Mouse (Mus musculus) thymus, postnatal 0 days (tissue): Measurements from ENCODE around the gene Otulin. TPM values are rescaled to one million over a fixed set of nuclear protein-coding genes. Genes with fewer than 3 reads are reported as not detected.

ENCODE experiments used
- DNase-seq: peaks from one replicate; pipeline ENCODE4 v3.0.0-alpha.2; 2015; ENCODE audit warnings: low spot score
- polyA plus RNA-seq: library from polyadenylated mRNA; unstranded; fragments of >200 nt; fragmentation: Nextera tagmentation; extraction: Ambion mirVana; gene quantifications from 2 replicates; pipeline ENCODE4 v1.2.1, GENCODE M21; 2015

The Otulin gene
- polyA plus RNA-seq, 1 experiment from 2014 or later = 53.0 TPM

DNA sequence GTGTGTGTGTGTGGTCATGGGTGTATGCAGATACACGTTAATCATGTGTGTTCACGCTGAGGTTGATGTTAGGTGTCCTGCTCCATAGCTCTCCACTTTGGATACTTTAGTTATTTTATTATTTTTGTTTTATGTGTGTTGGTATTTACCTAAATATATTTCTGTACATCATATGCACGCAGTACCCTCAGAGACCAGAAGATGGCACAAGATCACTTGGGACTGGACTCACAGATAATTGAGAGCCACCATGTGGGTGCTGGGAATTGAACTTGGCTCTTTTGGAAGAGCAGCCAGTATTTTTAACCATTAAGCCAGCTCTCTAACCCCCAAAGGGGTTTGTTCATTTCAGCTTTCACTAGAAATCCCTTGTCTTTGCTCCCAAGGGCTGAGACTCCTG is 48.1 kb downstream of the Otulin start:
- peak; percentile 17 for DNase-seq

DNA sequence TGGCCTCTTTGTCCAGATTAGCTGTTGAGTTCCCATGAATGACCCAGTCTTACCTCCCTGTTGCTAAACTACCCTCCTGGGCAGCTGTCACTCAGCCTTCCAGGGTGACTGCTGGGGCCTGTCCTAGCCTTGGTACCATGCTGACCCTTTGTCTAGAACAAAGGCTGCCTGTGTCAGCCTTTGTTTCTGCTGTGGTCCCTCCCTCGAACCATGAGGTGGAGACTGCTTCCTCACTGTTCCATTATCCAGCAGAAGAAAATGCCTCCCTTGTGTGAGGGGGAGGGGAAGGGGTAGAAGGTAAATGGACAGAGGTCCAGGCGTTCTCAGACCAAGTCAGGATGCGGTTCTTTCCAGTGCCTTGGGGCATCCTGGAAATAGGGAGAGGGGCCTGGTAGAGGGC is 48.9 kb downstream of the Otulin start:
- no peak for DNase-seq

DNA sequence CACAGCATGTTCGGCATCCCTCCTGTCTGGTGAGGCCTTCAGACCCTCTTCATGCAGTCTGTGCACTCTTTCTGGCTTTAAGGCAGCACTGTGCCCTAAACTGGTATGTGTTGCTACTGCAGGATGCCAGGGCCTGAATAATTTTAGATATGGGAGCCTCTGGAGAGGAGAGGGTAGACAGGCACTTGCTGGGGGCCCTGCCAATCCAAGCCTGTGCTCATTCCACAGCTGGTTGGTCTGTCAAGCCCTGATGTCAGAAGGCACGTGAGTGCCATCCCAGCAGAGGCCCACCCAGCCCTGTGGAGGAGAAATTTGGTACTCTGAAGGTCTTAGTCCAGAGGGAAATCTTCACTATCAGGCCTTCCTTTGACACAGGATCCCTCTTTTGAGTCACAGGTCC is 49.7 kb downstream of the Otulin start:
- no peak for DNase-seq

DNA sequence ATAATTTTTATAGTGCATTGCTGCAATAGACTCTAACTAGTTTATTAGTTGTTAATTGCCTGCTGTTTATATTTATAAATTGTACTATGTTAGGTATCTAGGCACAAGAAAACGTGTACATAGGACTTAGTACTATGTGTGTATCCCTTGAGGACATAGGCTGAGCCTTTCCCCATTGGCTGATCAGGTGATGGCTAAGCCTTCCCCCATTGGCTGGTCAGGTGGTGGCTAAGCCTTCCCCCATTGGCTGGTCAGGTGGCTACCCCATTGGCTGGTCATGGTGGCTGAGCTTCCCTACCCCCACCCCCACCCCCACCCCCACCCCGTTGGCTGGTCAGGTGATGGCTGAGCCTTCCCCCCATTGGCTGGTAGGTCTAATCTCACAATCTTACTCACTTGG is 50.6 kb downstream of the Otulin start:
- no peak for DNase-seq

DNA sequence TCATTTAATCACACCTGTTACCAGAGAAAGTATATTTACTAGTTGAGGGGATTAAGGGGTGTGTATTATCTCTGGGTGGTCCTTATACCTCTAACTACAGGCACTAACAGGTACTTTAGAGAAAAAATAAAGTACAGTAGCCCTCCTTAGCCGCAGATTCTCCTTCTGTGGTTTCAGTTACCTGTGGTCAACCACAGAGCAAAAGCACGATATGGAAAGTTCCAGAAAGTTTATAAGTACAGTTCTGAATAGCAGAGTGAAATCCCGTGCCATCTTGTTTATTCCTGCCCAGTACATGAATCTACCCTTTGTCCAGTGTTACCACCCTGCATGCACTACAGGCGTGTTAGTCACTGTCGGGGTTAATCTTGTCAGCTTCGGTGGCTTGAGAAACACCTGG is 51.6 kb downstream of the Otulin start:
- no peak for DNase-seq

DNA sequence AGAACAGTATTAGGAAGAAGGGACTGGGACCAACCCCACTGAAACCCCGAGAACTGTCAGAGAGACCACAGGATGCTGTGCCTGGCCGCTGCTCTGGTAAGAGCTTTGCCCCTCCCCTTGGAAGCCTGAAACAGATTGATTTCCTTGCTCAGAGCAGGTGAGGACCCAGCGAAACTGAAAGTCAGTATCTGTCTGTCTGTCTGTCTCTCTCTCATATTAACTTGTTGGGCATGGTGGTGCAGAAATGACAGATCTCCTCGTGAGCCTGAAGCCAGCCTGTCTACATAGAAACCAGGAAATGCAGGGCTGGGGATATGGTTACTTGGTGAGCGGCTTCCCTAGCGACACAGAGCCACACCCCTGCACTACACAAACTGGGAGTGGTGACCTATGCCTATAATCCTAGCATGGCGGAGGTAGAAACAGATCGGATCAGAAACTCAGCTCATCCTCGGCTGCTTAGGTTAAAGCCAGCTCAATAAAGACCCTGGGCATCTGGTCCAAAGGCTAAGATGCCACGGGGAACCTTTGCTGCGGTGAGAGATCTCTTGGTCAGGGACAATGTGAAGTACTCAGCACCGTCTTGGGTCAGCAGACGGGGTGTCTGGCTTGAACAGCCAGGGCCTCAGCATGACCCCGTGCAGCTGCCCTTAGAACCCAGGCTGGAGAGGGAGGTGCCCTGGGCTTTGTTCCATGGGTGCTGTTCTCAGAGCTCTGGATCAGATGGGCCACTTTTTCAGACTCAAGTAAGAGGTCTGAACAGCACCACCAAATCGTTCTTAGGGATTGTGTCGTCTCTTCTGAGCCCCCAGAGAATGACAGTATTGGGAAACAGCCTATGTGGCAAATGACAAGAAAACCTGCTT is 52.3 kb downstream of the Otulin start:
- DNase-seq = no peak

DNA sequence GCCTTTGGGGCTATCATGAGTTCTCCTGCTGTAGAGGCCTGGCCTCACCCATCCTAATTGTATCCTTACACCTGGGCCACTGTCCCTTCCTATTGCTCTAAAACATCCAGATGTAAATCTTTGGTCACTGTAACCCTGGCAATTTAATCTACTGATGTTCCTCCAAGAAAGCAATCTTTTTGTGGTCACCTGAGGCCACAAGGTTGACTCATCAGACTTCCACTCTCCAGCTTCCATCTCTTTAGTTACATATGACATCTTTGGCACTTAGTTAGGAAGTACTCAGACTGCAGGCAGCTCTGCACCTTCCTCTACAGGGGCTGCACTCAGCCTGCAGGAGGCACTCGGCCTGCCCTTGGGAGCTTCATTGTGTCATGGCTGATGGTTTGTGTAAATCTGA is 53.6 kb downstream of the Otulin start:
- DNase-seq = no peak

DNA sequence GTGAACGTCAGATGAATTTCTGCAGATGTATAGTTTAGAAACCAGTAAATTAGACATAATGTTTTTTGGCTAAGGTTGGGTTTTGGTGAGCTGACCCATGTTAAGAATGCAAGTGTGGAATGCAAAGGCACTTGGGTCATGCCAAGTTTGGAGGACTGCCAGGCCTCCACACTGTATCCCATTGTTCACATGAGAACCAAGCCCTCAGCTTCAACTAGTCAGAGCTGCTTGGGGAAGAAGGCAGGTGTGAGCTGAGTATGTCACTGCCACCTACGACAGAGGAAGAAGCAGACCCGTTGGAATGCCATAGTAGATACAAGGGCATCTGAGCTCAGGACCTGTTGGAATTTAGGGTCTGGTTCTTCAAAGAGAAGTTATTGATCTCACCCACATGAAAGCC is 54.6 kb downstream of the Otulin start:
- DNase-seq = no peak

DNA sequence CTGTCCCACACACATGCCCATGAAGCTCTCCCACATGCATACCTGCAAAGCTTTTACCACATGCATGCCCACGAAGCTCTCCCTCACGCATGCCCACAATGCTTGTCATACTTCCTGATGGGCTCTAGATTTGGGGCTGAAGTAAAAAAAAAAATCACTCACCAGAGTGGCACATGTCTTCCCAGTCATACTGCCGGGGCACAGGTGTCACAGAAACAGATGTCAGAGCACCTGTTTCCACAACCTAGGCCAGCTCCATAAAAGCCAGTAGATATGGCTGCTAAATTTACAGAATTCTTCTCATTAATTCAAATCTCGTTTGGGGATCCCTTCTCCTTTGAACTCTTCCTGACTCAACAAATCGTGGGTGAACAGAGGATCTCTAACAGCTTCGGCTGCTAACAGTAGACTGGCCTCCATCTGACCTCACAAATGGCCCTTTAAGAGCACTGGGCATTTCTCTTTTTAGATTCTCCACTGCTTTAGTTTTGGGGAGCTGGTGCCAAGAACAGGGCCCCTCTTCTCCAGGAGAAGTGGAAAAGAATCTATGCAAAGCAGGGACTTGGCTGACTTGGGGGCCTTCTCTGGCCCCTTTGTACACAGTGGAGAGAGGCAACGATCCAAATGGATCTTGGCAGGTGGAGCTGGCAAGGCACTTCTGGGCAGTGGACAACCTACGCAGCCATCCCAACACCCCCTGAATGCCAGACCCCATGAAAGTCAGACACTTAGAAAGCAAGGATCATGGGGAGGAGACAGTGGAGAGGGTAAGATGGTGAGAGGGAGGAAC is 55.3 kb downstream of the Otulin start:
- no peak for DNase-seq

DNA sequence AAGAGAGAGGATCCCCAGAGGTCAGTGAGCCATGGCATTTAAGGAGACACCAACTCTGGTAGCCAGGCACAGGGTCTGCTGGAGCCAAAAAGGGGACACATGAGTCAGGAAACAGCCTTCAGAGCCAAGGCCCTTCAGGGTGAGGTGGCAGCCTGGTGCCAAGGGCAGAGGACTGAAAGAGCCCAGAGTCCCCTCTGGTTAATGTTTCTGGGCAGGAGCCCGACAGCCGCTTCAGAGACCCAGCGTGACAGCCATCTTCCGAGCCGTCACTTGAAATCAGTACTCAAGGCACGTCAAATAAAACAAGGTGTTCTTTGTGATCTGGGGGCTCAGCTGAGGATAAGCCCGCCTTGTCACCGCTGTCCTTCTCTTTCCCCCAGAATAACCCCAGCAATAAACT is 59.3 kb downstream of the Otulin start:
- no peak for DNase-seq

DNA sequence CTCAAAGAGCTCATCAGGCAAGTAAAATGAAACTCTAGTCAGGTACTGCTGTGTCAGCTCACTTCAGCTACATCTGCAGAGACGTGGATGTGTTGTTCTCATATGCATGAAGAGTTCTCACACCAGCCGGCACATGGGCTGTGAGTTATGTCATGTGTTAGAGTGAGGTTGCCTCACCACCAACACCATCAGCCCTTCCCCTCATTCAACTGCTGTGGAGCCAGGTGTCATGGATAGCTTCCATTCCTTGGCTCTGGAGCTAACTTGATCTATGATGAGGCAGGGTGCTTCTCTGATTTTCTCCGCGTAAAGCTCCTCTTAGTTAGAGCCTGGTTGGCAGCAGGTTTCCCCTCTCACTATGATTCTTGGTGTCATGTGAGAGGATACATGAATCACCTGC is 60.1 kb downstream of the Otulin start:
- DNase-seq = no peak

DNA sequence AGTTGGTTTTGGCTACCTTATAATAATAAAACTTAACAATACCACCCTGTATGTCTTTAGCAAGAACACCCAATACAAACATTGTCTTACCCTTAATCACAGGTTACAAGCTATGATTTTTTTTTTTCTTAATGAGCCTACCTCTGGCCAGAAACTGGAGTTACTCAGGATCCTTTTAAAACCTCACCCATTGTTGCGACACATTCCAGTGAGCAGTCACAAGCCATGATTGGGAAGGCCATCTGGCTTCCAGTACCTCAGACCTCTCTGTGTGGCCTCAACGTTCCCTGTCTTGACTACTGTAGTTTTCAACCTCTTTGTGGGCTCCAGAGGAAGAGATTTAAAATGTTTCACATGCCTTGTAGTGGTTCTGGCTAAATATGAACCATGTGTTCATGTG is 60.6 kb downstream of the Otulin start:
- DNase-seq = no peak

DNA sequence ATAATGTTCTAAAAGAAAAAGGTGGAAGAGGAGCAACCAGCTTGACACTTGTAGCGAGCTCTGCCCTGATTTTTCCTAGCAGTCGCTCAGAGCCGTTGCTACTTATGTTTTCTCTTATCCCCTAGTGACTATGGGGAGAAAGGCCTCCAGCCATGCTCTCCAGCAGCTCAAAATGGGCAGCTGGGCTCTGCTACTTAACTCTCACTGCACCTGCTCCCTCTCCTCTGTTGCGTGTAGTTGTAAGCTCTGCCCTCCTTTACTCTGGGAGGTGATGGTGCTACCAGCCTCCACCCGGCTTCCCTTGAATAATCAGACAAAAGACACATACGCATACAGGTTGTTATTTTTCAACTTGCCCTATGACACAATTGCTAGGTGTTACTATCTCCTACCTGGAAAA is 62.1 kb downstream of the Otulin start:
- DNase-seq = no peak

DNA sequence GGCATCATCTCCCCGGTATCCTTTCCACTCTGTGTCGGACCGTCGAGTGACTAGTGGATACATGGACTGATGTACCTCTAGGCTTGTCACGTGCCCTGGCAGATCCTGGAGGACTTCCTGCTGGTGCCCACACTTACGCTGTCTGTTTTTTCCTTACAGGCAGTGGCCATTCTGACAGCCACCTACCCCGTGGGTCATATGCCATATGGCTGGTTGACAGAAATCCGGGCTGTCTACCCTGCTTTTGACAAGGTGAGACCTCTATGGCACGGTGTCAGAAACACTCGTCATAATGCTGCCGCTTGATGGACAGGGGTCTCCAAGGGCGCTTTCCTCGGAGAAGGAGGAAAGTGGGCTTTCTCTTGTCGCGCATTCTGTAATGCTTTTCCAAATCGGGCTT is 63.1 kb downstream of the Otulin start:
- no peak for DNase-seq

DNA sequence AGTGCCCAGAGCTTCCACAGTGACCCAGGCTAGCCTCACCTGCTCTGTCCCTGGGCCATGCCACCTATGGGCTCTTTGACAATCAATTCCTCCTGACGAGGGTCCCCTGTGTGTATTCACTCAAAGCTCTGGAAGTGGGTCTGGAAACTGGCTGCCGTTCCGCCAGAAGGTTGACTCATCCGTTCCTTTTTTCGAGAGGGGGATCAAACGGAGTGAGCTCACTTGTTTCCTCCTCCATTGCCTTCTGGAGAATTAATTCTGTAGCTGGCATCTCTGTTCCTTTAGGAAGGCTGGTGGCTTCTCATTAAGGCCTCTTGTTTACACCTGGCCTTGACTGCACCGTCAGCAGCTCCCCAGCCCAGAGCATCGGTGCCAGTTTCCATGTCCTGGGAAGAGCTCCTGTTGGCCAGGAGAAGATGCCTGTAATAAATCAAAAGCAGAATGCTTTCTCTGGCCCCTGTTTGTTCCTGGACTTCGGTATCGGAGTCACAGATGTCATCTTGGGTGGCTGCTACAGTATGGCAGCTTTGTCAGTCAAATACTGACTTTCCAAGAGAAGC is 64.8 kb downstream of the Otulin start:
- no peak for DNase-seq

DNA sequence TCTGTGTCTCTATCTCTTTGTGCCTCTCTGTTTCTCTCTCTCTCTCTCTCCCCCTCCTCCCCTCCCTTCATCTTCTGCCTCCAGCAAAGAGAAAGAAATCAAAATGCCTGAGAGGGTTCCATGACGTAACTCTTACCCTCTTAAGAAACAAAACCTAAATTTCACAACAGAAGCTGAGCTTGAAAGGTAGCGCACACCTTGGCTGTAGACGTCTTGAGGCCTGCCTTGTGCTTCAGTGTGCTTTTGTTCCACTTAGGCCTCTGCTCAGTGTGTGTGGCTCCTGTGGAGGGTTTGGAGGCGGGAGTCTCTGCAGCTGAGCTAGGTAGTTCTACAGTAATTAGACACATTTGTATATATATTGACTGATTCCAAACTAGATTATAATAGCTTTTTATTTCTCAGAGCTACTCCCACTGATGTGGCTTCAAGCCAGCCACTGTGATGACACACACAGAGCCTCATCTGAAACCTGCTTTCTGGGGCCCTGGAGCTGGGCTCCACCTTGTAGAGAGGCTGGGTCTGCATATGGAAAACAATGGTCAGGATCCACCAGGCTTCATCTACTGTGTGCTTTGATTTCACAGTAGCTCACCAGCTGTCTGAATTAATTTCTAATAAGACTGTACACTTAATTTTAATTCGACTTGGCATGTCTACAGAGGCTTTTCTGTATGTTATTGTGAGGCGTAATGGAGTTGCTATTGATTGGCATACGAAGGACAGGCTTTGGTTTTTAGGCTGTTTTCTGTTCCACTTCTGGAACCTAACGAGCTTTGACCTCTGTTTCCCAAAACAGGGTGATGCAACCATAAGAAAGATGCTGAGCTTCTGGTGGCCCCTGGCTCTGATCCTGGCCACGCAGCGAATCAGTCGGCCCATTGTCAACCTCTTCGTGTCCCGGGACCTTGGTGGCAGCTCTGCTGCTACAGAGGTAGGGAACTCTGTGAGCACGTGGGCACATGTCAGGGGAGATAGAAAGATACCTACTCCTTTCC is 66.1 kb downstream of the Otulin start:
- DNase-seq = no peak

DNA sequence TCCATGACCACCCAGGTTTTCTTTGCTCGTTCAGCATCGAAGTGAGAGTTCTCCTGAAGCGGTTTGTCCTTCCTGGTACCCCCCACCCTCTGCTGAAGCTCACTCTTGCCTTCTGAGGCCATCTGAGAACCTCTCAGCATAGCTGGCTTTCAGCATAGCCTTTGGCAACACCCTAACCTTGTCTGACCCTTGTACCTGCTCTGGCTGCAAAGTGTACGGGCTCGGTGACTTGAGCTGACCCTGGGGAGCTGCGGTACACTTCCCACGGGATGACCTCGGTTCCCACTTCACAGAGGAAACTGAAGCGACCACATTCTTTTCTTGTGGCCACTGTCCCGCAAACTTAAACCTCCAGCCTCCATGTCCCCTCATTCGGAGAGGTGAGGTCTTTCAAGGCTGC is 70.2 kb downstream of the Otulin start:
- no peak for DNase-seq

DNA sequence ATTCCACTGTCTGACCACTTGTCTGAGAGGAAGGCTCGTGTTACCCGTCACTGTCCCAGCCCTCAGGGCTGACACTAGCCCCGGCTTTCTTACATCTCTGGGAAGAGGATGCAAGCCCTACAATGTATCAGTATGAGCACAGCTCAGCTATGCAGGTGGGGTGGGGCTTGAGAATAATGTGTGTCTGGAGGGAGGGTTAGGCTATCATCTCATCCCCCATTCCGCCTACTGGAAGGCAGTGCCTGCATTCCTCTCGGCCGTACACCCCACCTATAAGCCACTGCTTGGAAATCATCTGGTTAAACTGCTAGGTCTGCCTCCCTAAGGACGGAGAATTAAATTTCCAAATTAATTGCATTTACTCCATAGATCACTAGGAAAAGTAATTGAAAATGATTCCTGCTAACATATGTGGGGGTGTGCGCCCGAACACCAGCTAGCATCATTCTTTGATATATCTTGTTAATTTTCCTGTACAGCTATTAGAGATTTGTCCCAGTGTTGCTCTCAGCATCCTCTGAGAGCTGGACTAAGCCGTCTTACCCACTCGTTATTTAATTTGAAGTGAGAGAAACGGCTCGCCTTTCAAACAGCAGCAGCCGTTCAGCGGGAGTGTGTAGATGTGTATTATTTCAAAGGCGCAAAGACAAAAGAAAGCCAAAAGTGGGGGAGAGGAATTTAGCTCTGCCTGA is 71.9 kb downstream of the Otulin start:
- no peak for DNase-seq

DNA sequence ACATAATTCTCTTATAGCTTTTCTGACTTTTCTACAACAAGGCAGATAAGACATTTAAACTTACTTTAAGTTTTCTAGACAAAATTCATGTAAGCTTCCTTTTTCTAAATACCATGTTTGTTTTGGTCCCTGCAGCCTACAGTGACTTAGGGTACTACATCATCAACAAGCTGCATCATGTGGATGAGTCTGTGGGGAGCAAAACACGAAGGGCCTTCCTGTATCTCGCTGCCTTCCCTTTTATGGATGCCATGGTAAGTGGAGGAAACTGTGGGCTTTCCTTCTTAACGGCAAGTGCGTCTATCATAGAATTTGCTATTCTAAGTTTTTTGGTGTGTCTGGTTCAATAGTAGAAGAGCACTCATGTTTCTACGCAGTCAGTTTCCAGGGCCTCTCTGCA is 76.9 kb downstream of the Otulin start:
- DNase-seq = no peak

DNA sequence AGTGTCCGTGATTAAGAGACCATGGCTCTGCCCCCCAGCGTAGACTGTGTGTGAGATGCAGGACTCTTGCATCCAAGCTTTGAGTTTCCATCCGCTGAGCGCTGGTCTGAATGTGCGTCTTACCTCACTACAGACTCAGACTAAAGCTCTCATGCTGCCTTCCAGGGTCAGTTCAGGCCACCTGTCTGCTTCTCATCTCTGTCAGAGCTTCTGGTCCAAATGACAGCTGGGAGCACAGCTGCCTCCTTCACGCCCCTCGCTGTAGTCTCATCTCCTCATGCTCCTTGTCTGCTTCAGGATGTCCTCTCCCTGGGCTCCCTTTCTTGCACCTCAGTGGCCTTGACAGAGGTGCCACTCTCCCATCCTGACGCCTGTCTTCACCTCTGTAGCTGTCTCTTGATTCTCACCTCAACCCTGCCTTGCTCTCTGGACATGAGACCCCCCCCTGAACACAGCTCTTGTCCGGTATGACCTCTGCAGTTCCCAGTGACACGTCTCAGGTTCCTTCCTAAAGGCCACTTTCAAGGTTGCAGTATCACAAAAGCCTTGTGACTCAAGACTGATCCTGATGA is 78.3 kb downstream of the Otulin start:
- DNase-seq = no peak
